Mouse (Mus musculus) adrenal gland, postnatal 4 days (tissue): Measurements from ENCODE around the gene Map3k20. TPM values are rescaled to one million over a fixed set of nuclear protein-coding genes. Genes with fewer than 3 reads are reported as not detected.

Experiments
- DNase-seq, 2 experiments: peaks; one replicate each; pipeline ENCODE4 v3.0.0; 2021 to 2022; ENCODE audit warnings: low spot score in 2 of 2, mixed read lengths in 2 of 2
- total RNA-seq, 2 experiments: library from RNA; stranded (reverse); gene quantifications; 2 replicates each; pipeline ENCODE4 v1.2.3; 2021

Map3k20 gene
- total RNA-seq, 2 experiments from 2014 or later = 40.8 to 43.4 TPM

DNA sequence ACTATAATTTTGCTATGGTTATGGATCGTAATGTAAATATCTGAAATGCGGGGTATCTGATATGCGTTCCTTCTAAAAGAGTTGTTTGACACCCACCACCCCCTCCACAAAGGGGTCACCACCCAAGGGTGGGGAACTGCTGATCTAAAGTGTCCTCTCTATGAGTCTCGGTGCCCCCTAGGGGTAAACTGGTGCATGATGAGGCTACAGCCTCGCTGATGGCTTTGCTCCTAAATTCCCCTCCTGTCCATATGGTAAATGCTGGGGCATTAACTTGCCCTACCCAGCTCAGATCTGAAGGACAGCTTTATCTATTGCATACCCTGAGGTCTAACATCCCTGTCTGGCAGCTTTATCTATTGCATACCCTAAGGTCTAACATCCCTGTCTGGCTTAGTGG lies 130.0 kb downstream of the Map3k20 start:
- DNase-seq = no peak

- no peak for DNase-seq
Observed at GRCm38 (mm10) chr2:72416095-72417080, 131.0 kb downstream of the Map3k20 start.

- DNase-seq = no peak
Observed at GRCm38 (mm10) chr2:72420561-72420960, 135.1 kb downstream of the Map3k20 start.

- DNase-seq = no peak
Observed at GRCm38 (mm10) chr2:72424656-72425055, 139.2 kb downstream of the Map3k20 start.

- DNase-seq = no peak
Observed at GRCm38 (mm10) chr2:72426776-72427175, 141.3 kb downstream of the Map3k20 start.

DNA sequence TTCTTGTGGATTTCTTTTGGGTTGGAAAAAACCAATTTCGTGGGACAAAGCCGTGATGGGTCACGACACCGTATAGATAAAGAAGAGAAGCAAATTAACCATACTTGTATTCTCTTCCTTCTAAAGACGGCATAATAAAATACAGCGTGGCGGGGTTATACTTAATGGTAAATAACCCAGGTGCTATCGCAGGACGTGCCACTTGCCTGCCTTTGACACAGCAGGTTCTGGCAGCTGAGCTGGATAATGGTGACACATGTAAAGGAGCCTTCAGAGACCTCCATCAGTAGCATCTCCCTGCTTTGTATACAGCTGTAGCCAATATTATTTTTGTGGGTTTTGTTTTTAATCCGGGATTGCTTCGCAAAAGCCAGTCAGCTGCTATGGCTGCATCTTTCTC lies 141.9 kb downstream of the Map3k20 start:
- no peak for DNase-seq

- no peak for DNase-seq
Observed at GRCm38 (mm10) chr2:72438941-72439533, 153.6 kb downstream of the Map3k20 start.

DNA sequence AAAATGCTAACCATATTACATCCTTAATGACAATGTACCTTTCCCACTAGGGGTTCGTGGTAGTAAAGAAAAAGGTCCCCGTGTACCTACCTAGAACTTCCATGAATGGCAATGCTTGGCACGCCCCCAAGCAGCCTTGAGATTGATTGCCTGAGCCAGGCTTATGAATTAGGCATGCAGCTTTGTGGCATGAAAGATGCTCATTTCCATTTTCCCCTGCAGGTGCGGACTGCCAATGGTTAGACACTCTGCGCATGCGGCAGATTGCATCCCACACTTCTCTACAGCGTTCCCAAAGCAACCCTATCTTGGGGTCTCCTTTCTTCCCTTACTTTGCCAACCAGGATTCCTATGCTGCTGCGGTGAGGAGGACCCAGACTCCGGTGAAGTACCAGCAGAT lies 155.6 kb downstream of the Map3k20 start:
- no peak for DNase-seq

DNA sequence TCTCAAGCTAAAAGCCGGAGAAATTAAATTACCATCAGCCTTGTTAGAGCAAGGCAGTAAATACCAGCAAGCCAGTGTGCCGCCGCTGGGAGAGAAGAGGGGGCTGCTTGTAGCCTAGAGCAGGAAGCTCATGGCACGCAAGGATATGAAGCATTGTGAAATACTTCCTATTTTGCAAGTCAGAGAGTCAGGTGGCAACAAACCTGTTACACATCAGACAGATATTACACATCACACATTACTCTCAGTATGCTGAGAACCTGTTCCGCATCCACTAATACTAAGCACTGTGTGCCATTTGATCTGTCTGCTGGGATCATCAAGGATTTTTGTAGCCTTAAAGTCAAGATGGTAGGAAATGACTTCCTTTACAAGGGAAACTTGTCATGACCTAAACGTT lies 157.4 kb downstream of the Map3k20 start:
- no peak for DNase-seq

- DNase-seq = no peak
Observed at GRCm38 (mm10) chr2:72443960-72444359, 158.5 kb downstream of the Map3k20 start.

DNA sequence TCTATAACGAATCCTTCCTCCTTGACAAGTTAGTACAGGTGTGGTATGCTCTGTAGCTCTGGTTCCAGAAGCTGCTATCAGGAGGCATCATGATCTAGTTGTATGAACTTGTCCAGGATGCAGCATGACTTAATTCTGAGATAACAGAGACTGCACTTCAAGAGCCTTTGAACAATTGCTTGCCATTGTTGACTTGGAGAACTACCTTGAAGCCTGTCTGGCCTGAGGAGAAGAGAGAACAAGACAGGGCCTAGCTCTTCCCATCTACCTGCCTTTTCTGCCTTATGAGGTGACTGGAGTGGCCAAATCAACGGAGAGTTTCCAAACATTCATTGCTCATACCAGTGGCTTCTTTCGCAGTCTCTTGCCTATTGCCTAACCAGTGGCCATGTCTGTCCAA lies 160.7 kb downstream of the Map3k20 start:
- DNase-seq = no peak

GRCm38 (mm10) chr2:72446615-72447014 lies 161.2 kb downstream of the Map3k20 start:
- DNase-seq = no peak

GRCm38 (mm10) chr2:72453563-72453962 lies 168.1 kb downstream of the Map3k20 start:
- no peak for DNase-seq

GRCm38 (mm10) chr2:72456189-72456588 lies 170.8 kb downstream of the Map3k20 start:
- no peak for DNase-seq

DNA sequence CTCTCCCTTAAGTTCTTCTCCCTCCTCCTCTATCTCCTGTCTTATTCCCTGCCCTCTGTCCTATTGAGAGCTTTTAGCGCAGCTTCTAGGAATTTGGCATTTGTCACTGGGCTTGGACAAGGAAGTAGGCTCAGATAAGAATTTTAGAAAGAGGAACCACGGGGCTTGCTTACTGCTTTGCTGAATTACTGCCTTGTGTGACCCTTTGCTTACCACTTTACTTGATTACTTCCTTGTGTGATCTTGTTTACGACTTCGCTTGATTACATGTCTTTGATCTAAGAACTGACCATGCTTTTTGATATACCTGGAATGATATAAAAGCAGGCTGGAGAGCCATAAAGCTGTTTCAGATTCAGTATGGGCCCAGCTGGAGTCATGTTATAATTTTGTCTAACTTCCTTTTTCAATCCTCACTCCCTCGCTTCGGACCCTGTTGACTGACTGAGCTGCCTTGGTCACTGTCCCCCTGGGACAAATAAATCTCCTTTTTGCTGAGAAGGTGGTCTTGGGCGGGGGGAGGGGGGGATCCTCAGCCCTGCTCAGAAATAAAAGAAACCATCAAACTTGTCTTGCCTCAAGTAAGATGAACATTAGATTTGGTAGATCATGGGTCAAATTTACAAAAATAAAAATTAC lies 179.1 kb downstream of the Map3k20 start:
- DNase-seq = no peak

- DNase-seq = no peak
Observed at GRCm38 (mm10) chr2:72467604-72468003, 182.2 kb downstream of the Map3k20 start.

DNA sequence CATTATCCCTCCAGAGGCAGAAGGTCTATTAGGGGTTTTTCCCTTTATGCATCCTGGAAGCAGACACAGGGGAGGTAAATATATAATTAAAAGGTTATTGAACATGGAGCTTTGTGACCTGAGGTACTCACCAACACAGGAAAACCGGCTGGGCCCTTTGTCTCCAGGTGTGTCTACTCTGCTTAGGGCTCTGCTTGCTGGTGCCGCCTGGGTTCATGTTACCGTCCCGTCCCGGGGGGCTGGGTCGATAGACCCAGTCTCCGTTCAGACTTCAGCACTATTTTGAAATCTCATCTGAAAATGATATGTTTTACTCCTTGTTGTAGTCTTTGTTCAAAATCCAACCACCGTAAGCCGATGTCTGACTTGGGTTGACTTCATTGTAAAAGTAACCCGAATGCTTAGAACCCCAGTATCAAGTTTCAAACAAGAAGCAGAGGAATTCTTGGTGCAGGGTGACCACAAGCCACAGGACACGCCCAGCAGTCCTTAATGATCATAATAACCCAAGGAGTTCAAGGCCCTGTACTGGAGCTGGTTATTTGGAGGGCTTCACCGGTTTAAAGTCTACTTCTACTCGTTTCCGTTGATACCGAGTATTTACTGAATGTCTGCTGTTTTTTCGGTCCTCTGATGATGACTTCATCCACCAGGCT lies 186.1 kb downstream of the Map3k20 start:
- no peak for DNase-seq

DNA sequence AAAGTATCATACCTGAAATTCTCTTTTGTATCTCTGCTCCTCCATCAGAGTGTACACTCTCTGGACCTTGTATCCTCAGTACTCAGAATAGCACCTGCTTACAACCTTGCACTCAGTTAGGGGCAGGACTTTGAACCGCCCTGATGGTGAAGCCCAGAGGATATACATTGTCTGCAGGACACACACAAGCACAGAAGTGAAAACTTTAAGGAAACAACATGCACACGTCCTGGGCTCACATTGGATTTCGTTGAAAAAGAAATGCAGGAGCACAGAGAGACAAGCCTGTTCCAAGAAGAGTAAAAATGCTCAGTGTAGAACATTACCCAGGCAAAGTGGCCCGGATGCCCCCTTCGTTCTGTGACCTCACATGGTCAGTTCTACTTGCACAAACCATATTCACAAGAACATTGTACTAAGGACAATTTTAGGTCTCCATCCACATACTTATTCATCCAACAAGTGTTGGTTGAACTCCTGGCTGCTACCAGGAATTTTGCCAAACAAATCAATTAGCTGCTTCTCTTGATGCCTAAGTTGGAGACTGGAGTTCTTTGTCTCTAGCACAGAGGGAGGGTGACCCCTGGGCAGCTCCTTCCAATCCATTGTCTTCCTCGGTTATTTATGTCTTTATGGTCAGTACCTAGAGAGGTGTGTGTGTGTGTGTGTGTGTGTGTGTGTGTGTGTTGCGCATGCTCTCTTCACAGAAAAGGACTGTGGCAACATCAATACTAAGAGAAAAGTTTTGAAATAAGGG lies 189.3 kb downstream of the Map3k20 start:
- no peak for DNase-seq

- DNase-seq = no peak
Observed at GRCm38 (mm10) chr2:72475423-72475796, 190.0 kb downstream of the Map3k20 start.

DNA sequence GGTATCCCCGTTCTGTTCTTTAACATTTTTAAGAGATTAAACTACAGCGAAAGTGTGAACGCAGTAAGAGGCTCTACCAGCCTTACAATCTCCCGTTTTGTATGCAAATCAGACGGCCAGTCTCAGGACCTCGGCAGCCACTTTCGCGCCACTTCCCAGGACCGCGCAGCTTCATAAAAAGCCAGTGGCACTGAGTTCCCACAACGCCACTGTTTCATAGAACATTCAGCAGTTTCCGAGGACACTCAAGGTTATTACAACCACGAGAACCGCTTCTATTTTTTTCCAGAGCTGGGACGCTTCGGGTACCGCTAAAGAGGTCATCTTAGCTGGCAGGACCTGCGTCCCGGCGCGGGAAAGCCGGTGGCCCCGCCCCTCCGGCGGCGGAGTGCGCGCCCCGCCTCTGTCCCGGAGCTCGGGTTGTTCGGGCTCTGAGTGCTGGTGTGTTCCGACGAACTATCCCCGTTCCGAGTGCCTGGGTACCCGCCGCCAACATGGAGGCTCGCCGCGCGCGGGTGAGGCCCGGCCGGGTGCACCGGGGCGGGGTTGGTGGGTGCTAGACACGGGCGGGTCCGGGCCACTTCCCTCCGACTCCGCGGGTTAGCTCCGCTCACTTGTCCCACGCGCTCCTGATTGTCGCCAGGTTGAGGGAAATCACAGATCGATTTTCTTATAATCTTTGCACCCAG lies 190.5 kb downstream of the Map3k20 start, which contains the start of gene Cdca7:
Gene Cdca7, plus strand, starts transcription at position 363 of the 689 bp plus-strand sequence.
- DNase-seq = peak; percentile 54 to 65
